Mouse (Mus musculus) ES-E14 (cell line): ENCODE measurements around the gene Guca2b. TPM values are rescaled to one million over a fixed set of nuclear protein-coding genes. Genes with fewer than 3 reads are reported as not detected.
"Not testable (repeated sequence)": the region's sequence is repeated elsewhere in the genome, so short reads cannot be mapped to it uniquely, and the experiment has no call there.

Experiments
- DNase-seq: peaks from one replicate; pipeline ENCODE4 v3.0.0-alpha.2; 2013; ENCODE audit warnings: low read depth, low spot score
- H3K27ac ChIP-seq: 2 replicates; pipeline ENCODE4 v1.5.1; 2012; ENCODE audit warnings: low read depth, mild to moderate bottlenecking, low read length, moderate library complexity, mixed read lengths; ENCODE audit not compliant: poor library complexity, insufficient read depth, severe bottlenecking
- H3K36me3 ChIP-seq: 2 replicates; pipeline ENCODE4 v1.6.1; 2012; ENCODE audit warnings: mild to moderate bottlenecking, low read length, moderate library complexity, mixed read lengths; ENCODE audit not compliant: control insufficient read depth, poor library complexity, insufficient read depth, severe bottlenecking
- H3K4me1 ChIP-seq, 2 experiments: fragments of 150-350 bp in 1 of 2; sonication (generic) in 1 of 2; 2 replicates each; pipeline ENCODE4 v1.6.1; 2012; ENCODE audit warnings: low read length in 2 of 2, mild to moderate bottlenecking in 1 of 2, mixed read lengths in 1 of 2; ENCODE audit not compliant: control insufficient read depth in 2 of 2, insufficient read depth in 2 of 2, poor library complexity in 1 of 2
- H3K4me3 ChIP-seq, 2 experiments: fragments of 150-350 bp in 1 of 2; sonication (generic) in 1 of 2; 2 replicates each; pipeline ENCODE4 v1.5.1; 2012; ENCODE audit warnings: low read length in 2 of 2, low read depth in 1 of 2, mild to moderate bottlenecking in 1 of 2, mixed read lengths in 1 of 2; ENCODE audit not compliant: insufficient read depth in 1 of 2, poor library complexity in 1 of 2, severe bottlenecking in 1 of 2
- H3K9ac ChIP-seq: 2 replicates; pipeline ENCODE4 v1.6.1; 2012; ENCODE audit warnings: low read depth, mild to moderate bottlenecking, low read length, mixed read lengths; ENCODE audit not compliant: poor library complexity, insufficient read depth, severe bottlenecking
- H3K9me3 ChIP-seq: fragments of 150-350 bp; sonication (generic); 2 replicates; pipeline ENCODE4 v1.6.1; 2012; ENCODE audit warnings: low read depth, mild to moderate bottlenecking, low read length; ENCODE audit not compliant: control insufficient read depth, insufficient read depth
- CHD2 ChIP-seq: IDR thresholded peaks from 2 replicates; pipeline ENCODE4 v1.6.1; 2014; ENCODE audit warnings: mild to moderate bottlenecking, low read depth, low read length, inconsistent platforms
- HCFC1 ChIP-seq: IDR thresholded peaks from 2 replicates; pipeline ENCODE4 v1.6.1; 2012; ENCODE audit warnings: low read length, inconsistent platforms, borderline replicate concordance; ENCODE audit not compliant: insufficient read depth
- MAFK ChIP-seq: IDR thresholded peaks from 2 replicates; pipeline ENCODE4 v1.6.1; 2014; ENCODE audit warnings: mild to moderate bottlenecking, low read depth, low read length, inconsistent platforms; ENCODE audit not compliant: insufficient read depth
- ZC3H11A ChIP-seq: IDR thresholded peaks from 2 replicates; pipeline ENCODE4 v1.6.1; 2012; ENCODE audit warnings: low read depth, mild to moderate bottlenecking, inconsistent platforms, low read length, borderline replicate concordance
- ZNF384 ChIP-seq: IDR thresholded peaks from 2 replicates; pipeline ENCODE4 v1.6.1; 2012; ENCODE audit warnings: low read depth, low read length, inconsistent platforms
- in situ Hi-C, 2 experiments: fragments of 600-800 bp; cut with MboI; formaldehyde crosslinking; loops; one replicate each; pipeline ENCODE4 v1.15.1; 2025; ENCODE audit warnings: low sequenced_read_pairs in 2 of 2, inconsistent platforms in 1 of 2; ENCODE audit not compliant: unreplicated experiment in 2 of 2
- total RNA-seq: library from RNA; depleted of rRNA; stranded (reverse); fragments of 300-350 nt; gene quantifications from 2 replicates; pipeline ENCODE4 v1.2.3, GENCODE M21; 2012

The Guca2b gene
- total RNA-seq, 1 experiment = not detected

DNA sequence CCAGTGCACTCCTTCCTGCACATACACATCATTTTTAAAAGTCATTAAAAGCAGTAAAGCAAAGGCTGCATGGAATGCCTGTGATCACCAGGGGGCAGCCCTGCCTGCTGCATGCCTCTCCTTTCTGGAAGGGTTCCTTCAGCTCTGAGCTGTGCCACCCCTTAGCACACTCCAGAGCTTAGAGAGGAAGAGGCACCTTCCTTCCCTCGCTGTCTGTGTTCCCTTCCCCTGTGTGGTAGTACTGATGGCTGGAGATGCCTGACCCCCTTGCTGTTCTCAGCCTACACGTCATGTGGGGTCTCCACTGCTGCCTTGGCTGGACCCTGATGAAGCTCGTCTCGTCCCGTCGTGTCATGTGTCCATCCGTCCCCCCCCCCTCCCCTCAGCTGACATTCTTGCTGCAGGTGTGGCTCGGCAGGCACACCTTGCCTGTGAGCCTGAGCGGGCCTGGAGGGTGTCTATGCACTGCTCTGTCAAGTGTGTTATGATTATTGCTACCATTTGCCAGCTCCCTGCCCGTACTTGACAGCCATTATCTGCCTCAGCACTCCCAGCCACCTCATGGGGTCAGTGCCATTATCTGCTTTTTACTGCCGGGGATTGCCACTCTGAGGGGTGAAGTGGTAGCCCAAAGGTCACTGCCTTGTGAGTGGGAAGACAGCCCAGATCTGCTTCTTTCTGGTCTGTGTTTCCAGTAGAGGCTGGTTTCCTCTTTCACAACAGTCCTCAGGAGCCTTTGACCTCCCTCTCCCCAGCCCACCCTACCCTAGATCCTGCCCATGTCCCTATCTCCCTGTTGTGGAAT lies 27.4 kb downstream of the Guca2b start:
- DNase-seq = peak; percentile 34
- H3K9ac ChIP-seq = no peak overlapping the region
- in situ Hi-C loops = no loop called here
- 0 out of 2 replicates have a peak, but pooled peaks have one; percentile 15 for TF ChIP-seq ZC3H11A
- TF ChIP-seq HCFC1 = no peak
- H3K36me3 ChIP-seq = peaks cover 11% of the 10 kb centered on the region
- H3K27ac ChIP-seq = no peak overlapping the region; the same call in 1 of the 2 replicates
- H3K9me3 ChIP-seq = no peaks in the 10 kb centered on the region
- H3K4me1 ChIP-seq = peaks cover 0 to 25% of the 10 kb centered on the region in 2 experiments; a peak in 2 of 4 replicates
- H3K4me3 ChIP-seq = no peak overlapping the region

DNA sequence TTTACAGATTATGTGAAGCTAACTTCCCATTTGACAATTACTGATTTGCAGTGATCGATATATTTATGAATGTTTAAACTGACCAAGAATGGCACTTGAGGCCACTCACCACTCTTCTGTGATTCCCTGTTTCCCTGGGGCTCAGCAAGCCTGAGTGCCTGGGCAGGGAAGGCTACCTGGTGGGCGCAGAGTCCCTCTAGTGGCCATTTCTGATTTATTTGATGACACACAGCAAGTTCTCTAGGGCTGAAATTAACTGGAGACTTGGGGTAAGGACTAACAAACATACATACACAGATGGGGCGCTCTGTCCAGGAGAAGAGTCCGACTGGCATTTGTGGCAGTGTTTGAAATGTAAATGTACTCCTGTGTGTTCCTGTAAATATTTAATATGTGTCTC lies 30.4 kb downstream of the Guca2b start:
- H3K27ac ChIP-seq, H3K4me3 ChIP-seq, H3K9ac ChIP-seq, in situ Hi-C loops, H3K9me3 ChIP-seq, DNase-seq: not testable (repeated sequence)
- Histone ChIP-seq H3K4me1 (peaks cover 0 to 13% of the 10 kb centered on the region in 2 experiments; a peak in 2 of 4 replicates), H3K36me3 (peaks cover 14% of the 10 kb centered on the region)

DNA sequence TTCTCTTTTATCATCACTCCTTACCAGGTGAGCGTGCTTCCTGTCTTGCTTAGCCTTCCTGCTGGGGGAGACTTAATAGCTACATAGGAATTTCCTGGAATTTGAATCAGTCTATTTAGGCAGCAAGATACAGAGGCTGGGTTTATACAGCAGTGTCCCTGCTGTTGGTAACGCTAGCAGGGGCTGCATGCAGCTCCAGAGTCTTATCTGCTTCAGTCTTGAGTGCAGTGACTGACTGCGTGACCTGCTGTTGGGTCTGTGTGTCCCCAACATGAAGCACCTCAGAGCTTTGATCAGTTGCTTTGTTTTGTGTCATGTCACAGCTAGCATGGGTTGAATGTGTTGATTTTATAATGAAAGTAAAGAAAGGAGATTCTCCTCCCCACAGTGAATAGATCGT lies 31.4 kb downstream of the Guca2b start:
- H3K4me3 ChIP-seq = no peak overlapping the region

DNA sequence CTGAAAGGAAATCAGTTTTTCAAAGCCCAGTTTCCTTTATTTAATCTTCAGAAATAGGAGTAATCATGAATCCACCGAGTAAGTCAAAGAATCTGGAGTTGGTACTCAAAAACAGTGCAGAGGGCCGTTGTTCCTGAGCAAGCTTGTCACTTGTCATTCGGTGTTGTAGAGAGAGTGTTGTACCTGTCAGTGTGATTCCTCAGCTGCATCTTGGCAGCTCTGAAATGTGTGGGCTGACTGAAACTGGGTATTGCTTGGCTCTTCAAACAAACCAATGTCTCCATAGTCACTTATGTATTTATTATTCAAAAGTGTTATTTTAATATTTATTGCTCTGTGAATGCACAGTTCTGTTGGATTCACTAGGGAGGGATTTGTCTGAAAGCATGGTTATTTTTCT lies 31.9 kb downstream of the Guca2b start:
- TF ChIP-seq ZC3H11A (no peak), CHD2 (no peak), HCFC1 (no peak), MAFK (no peak), ZNF384 (no peak)
- DNase-seq = no peak
- Histone ChIP-seq H3K9ac (no peak overlapping the region), H3K9me3 (no peaks in the 10 kb centered on the region), H3K36me3 (peaks cover 21% of the 10 kb centered on the region), H3K4me1 (peaks cover 0 to 8% of the 10 kb centered on the region in 2 experiments; a peak in 2 of 4 replicates), H3K27ac (no peak overlapping the region), H3K4me3 (no peak overlapping the region)
- in situ Hi-C loops = no loop called here

More for the DNA sequence above, 31.4 kb downstream of the Guca2b start:
- no peak for DNase-seq
- Histone ChIP-seq H3K27ac (no peak overlapping the region), H3K9ac (no peak overlapping the region), H3K9me3 (no peaks in the 10 kb centered on the region), H3K4me1 (peaks cover 0 to 12% of the 10 kb centered on the region in 2 experiments; a peak in 2 of 4 replicates), H3K36me3 (peaks cover 21% of the 10 kb centered on the region)
- in situ Hi-C loops = no loop called here
- TF ChIP-seq ZNF384 (no peak), MAFK (no peak), HCFC1 (no peak), CHD2 (no peak), ZC3H11A (no peak)

DNA sequence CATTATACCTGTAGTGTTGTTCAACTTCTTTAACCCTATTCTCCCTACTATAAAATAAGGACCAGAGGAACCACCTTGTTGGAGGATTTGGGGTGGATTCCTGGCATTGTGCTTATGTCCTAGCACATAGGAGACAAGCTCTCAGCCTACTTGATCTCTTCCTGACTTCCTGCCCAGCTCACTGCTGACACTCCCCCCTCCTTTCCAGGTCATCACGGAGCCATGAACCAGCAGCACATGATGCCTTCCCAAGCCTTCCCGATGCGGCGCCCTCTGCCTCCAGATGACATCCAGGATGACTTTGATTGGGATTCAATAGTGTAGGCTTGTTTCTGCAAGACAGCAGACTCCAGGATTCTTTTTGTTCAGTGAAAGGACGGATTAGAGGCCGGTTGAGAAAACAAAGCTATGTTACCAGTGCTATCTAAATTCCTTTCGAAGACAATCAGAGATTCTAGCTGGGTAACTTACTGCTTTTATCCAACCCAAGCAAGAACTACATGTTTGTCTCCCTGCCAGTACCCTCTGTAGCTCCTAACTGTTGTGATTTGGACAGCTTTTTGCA lies 32.6 kb downstream of the Guca2b start:
- Histone ChIP-seq H3K27ac (no peak overlapping the region), H3K4me3 (no peak overlapping the region), H3K36me3 (peaks cover 21% of the 10 kb centered on the region), H3K9me3 (no peaks in the 10 kb centered on the region), H3K9ac (no peak overlapping the region), H3K4me1 (peaks cover 0 to 1% of the 10 kb centered on the region in 2 experiments; a peak in 2 of 4 replicates)
- DNase-seq = no peak
- TF ChIP-seq ZC3H11A (no peak), MAFK (no peak), CHD2 (no peak), ZNF384 (no peak), HCFC1 (no peak)
- in situ Hi-C loops = no loop called here
